Mouse (Mus musculus): ENCODE results near the gene Ercc2.

The Ercc2 gene

GRCm38 (mm10) chr7:19409753-19410152 lies 27.9 kb downstream of the Ercc2 start:
- DNase-seq (ENCODE audit: low read depth) = no peak

- DNase-seq (ENCODE audit: low read depth) = no peak
These were observed 29.0 kb downstream of the Ercc2 start for GRCm38 (mm10) chr7:19410766-19411344.

- no peak for DNase-seq (ENCODE audit: low read depth)
These were observed 30.0 kb downstream of the Ercc2 start for GRCm38 (mm10) chr7:19411783-19412182.

GRCm38 (mm10) chr7:19413525-19413924 lies 31.7 kb downstream of the Ercc2 start:
- DNase-seq (ENCODE audit: low read depth) = no peak

DNA sequence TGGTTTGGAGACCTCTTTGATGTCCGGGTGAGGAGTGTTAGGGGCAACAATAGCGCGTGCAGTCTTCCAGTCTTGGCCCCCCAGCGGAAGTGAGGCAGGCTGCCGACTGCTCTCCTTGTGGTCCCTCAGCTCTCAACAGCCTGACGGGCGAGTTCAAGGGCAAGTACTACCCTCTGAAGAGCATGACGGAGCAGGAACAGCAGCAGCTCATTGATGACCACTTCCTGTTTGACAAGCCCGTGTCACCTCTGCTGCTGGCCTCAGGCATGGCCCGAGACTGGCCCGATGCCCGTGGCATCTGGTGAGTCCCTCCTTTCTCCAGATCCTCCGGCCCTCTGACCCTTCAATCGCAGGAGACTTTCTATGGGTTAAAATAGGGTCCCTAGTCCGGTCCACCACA lies 34.8 kb downstream of the Ercc2 start:
- DNase-seq (ENCODE audit: low read depth) = no peak

GRCm38 (mm10) chr7:19420121-19420520 lies 38.3 kb downstream of the Ercc2 start:
- DNase-seq (ENCODE audit: low read depth) = no peak

GRCm38 (mm10) chr7:19420821-19421636 lies 39.2 kb downstream of the Ercc2 start:
- DNase-seq (ENCODE audit: low read depth) = no peak

GRCm38 (mm10) chr7:19423083-19423482 lies 41.3 kb downstream of the Ercc2 start:
- DNase-seq (ENCODE audit: low read depth) = no peak

GRCm38 (mm10) chr7:19424051-19424450 lies 42.2 kb downstream of the Ercc2 start:
- no peak for DNase-seq (ENCODE audit: low read depth)

DNA sequence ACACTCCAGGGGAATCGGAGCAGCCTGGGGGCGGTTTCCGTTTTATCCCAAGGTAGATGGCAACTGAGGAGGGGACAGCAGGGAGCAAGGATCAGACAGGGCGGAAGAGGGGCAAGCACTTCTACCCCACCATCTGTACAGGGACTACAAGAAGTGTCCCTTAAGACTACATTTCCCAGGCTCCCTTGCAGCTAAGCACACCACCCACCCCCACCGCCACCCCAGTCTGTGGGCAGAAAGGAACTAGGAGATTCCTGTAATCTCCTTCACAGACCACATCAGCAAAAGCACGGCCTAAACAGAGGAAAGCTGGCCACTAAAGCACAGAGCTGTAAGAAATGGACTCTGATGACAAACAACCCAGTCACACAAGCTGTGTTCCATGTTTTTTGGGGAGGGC lies 44.5 kb downstream of the Ercc2 start:
- DNase-seq (ENCODE audit: low read depth) = no peak

GRCm38 (mm10) chr7:19426888-19427287 lies 45.1 kb downstream of the Ercc2 start:
- no peak for DNase-seq (ENCODE audit: low read depth)

GRCm38 (mm10) chr7:19427999-19428650 lies 46.3 kb downstream of the Ercc2 start:
- no peak for DNase-seq (ENCODE audit: low read depth)

DNA sequence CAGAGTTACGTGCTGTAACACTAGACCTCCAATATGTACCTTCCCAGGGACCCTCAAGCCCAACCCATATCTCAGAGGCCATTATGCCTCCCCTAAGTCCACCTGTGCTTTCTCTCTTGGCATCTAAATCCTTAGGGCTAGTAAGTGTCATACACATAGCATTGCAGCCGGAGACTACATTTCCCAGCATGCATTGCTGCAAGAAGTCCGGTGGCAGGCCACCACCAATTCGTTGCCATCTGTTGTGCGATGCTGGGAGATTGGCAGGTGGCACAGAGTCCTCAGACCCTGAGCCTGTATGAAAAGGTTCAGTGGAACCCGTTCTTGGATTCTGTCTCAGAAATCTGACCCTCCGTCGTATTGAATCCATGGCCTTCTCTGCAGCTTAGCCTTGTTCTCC lies 47.9 kb downstream of the Ercc2 start:
- DNase-seq (ENCODE audit: low read depth) = no peak

- DNase-seq (ENCODE audit: low read depth) = peak; percentile 18
These were observed 48.6 kb downstream of the Ercc2 start for GRCm38 (mm10) chr7:19430402-19430801.

DNA sequence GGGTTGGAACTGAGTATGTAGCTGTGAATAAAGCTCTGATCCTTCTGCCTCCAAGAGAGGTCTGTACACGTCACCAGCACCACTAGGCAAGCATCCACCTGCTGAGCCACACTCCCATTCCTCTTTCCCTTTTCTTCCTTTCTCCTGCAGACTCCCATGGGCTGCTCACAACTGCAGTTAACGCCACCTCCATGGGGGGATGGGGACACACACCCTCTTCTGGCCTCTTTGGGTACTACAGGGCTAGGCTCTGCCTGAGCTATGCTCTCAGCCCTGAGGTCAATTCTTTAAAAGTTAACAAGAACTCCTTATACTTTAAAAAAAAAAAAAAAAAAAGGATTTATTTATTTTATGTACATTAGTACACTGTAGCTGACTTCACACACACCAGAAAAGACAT lies 50.7 kb downstream of the Ercc2 start:
- DNase-seq (ENCODE audit: low read depth) = no peak

DNA sequence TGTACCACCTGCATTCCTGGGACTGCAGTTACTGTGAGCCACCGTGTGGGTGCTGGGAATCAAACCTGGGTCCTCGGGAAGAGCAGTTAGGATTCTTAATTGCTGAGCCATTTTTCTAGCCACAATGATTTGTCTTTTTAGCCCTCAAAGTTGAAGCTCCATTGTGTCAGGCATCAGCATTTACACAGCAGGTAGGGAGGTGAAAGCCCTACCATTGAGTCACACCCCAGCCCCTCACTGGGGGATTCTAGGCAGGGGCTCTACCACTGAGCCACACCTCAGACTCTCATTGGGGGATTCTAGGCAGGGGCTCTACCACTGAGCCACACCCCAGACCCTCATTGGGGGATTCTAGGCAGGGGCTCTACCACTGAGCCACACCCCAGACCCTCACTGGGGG lies 54.5 kb downstream of the Ercc2 start:
- DNase-seq (ENCODE audit: low read depth) = no peak

DNA sequence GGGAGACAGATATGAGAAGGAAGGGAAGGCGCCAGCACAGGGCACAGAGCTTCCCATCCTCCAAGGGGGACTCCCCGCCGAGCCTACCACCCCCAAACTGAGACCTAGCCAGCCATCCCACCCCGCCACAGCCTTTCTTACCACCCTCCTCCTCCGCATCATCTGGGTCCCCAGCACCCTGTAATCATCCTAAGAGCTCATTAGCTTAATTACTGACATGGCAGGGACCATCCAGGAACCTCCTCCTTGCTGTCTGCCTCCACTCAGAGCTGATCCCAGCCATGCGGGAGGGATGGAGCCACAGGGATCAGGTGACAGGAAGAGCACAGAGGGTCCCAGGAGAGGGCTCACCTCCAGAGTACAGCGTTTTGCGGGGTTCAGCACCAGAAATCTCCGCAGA lies 55.2 kb downstream of the Ercc2 start:
- DNase-seq (ENCODE audit: low read depth) = no peak

DNA sequence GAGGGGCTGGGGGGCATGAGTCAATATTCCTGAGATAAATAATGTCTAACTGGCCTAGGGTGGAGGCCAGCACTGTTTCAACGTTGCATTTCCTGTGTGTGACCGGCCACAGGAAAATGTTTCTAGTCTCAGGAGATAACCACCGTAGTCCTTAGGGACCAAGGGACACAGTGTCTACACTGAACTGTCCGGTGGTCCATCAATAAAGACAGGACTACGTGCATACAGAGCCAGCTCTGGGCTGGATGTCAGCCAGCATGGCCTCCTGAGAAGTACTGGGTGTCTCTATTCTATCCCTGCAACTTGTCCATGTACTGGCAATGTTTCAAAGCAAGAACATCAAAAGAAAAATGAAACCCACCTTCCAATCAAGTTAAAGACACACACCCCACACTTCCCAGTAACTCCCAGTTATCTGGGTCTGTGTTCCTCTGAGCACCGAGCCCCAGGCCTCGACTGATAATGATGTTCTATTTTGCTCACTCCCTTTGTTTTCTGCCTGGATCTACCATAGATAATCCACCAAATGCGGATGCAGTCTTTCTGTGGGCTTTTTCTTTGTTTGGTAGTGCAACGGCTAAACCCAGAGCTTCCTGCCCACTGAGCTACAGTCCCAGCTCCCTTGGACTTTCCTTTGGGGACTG lies 59.8 kb downstream of the Ercc2 start:
- DNase-seq (ENCODE audit: low read depth) = no peak

GRCm38 (mm10) chr7:19443344-19443743 lies 61.5 kb downstream of the Ercc2 start:
- DNase-seq (ENCODE audit: low read depth) = peak; percentile 92

GRCm38 (mm10) chr7:19444801-19445200 lies 63.0 kb downstream of the Ercc2 start:
- no peak for DNase-seq (ENCODE audit: low read depth)
